Mouse (Mus musculus): ENCODE results near the gene Stt3b.

- TF ChIP-seq POLR2A (IDR thresholded peaks at IDR 0.05; ENCODE audit: insufficient read depth, low read depth, low read length), result no peak
- TF ChIP-seq CTCF (IDR thresholded peaks at IDR 0.05), result no peak
- TF ChIP-seq EP300 (IDR thresholded peaks at IDR 0.05; ENCODE audit: insufficient read depth, low read depth, low read length), result no peak
These were observed 104.7 kb downstream of the Stt3b start for GRCm38 (mm10) chr9:115205491-115205890.

Data from heart, adult 2 months (tissue).